Mouse (Mus musculus) spleen, adult 2 months (tissue): ENCODE measurements at regions not wholly inside any gene's neighbourhood (a gene's known extent, or its start where the extent isn't known, plus 50 kb on each side); places are given as distances from the start of the nearest gene placed in this dataset.

Experiments
- CTCF ChIP-seq: fragments of 200-500 bp; IDR thresholded peaks from 2 replicates; pipeline ENCODE4 v1.5.1; 2011; ENCODE audit warnings: mild to moderate bottlenecking, inconsistent platforms; ENCODE audit not compliant: insufficient read depth, insufficient read length, insufficient replicate concordance; ENCODE audit errors: extremely low read depth
- POLR2A ChIP-seq: fragments of 200-500 bp; IDR thresholded peaks from 2 replicates; pipeline ENCODE4 v1.6.1; 2011; ENCODE audit warnings: low read depth, low read length, inconsistent platforms

DNA sequence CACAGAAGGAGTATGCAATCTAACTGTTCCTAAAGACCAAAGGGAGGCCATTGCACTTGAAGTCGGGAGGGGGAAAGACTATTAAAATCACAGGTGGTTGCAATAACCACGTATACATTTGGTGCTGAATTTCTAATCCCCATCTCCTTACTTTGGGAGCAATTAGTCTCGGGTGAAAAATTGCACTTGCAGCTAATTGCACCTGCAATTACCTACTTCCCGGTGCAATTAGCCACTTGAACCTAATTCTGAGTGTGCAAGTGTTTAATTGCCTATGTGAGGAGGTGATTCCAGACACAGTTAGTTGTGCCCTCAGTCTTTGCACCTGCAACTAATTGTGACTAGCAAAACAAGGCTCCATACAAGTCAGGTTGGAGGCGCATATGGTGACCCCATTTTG is 442.1 kb upstream of the Smim15 start:
- TF ChIP-seq POLR2A (no peak), CTCF (no peak)
